Comparison of ENCODE assay signal across 8 mouse cellular contexts in genomic region chr5:23890734-23891133, GRCm38 (mm10). TPM values are rescaled to one million over a fixed set of nuclear protein-coding genes. Genes with fewer than 3 reads are reported as not detected.
DNase-seq lines count a peak whose midpoint lies in the region; ATAC-seq lines count a peak whose summit lies in the region.

No protein-coding gene starts in this region.

- no peaks in the 10 kb centered on the region for H3K9me3 ChIP-seq in forebrain, embryonic 10.5 days
- H3K9me3 ChIP-seq in forebrain, embryonic 13.5 days (replicated peaks), result no peaks in the 10 kb centered on the region
- no peaks in the 10 kb centered on the region for H3K9me3 ChIP-seq in heart, embryonic 10.5 days

- no peaks in the 10 kb centered on the region for H3K4me1 ChIP-seq in forebrain, embryonic 10.5 days
- no peaks in the 10 kb centered on the region for H3K4me1 ChIP-seq in forebrain, embryonic 13.5 days
- H3K4me1 ChIP-seq in heart, embryonic 10.5 days, result no peaks in the 10 kb centered on the region

- H3K4me3 ChIP-seq in forebrain, embryonic 10.5 days, result no peak overlapping the region
- H3K4me3 ChIP-seq in forebrain, embryonic 13.5 days, result no peak overlapping the region
- H3K4me3 ChIP-seq in heart, embryonic 10.5 days, result no peak overlapping the region

- no peak overlapping the region for H3K27ac ChIP-seq in forebrain, embryonic 10.5 days
- no peak overlapping the region for H3K27ac ChIP-seq in forebrain, embryonic 13.5 days
- no peak overlapping the region for H3K27ac ChIP-seq in heart, embryonic 10.5 days

- no peak overlapping the region for H3K4me2 ChIP-seq in forebrain, embryonic 13.5 days

- no peaks in the 10 kb centered on the region for H3K36me3 ChIP-seq in forebrain, embryonic 10.5 days (replicated peaks)
- no peaks in the 10 kb centered on the region for H3K36me3 ChIP-seq in forebrain, embryonic 13.5 days (ENCODE audit: poor library complexity, severe bottlenecking)
- no peaks in the 10 kb centered on the region for H3K36me3 ChIP-seq in heart, embryonic 10.5 days

- WGBS in forebrain, embryonic 10.5 days, result 46% methylated on average over 10 of the region's 10 CpGs
- WGBS in forebrain, embryonic 13.5 days, result 40% methylated on average over 10 of the region's 10 CpGs
- 36% methylated on average over 10 of the region's 10 CpGs for WGBS in heart, embryonic 10.5 days

- ATAC-seq in forebrain, embryonic 13.5 days, result no peak

- peak; percentile 27 for DNase-seq in forebrain, embryonic 10.5 days (ENCODE audit: extremely low spot score, low spot score)
- peak; percentile 90 for DNase-seq in adrenal gland, postnatal 14 days
- DNase-seq in embryo, embryonic 9.5 days (ENCODE audit: extremely low spot score), result peak; percentile 54
- DNase-seq in heart, embryonic 10.5 days (ENCODE audit: low spot score), result peak; percentile 79
- peak; percentile 60 to 86 for DNase-seq in layer of hippocampus, postnatal 25 days (ENCODE audit: extremely low spot score in 1 of 2, low spot score in 1 of 2)
- peak; percentile 93 for DNase-seq in lung, postnatal 36 days
- DNase-seq in spleen, postnatal 14 days (ENCODE audit: low spot score in 2 of 2), result peak; percentile 47 to 69

- H3K9ac ChIP-seq in forebrain, embryonic 13.5 days, result no peak overlapping the region

- H3K27me3 ChIP-seq in forebrain, embryonic 10.5 days (ENCODE audit: poor library complexity, severe bottlenecking), result no peaks in the 10 kb centered on the region
- no peaks in the 10 kb centered on the region for H3K27me3 ChIP-seq in forebrain, embryonic 13.5 days
- H3K27me3 ChIP-seq in heart, embryonic 10.5 days (ENCODE audit: insufficient read depth, poor library complexity, severe bottlenecking), result no peaks in the 10 kb centered on the region

RNA-seq across cellular contexts. Expression of gene Tomm7, which starts 46.8 kb away (rescaled TPM):
- polyA plus RNA-seq in forebrain, embryonic 10.5 days (2016; fragmentation: Nextera tagmentation; extraction: Ambion mirVana), result 143 and 147 TPM in 2 replicates
- 130 and 142 TPM in 2 replicates for polyA plus RNA-seq in forebrain, embryonic 13.5 days (2015; fragmentation: Nextera tagmentation; extraction: Ambion mirVana)
- total RNA-seq in adrenal gland, postnatal 14 days (2021), result 104 and 107 TPM in 2 replicates
- 97.3 and 108 TPM in 2 replicates for polyA plus RNA-seq in heart, embryonic 10.5 days (2016; fragmentation: Nextera tagmentation; extraction: Ambion mirVana)
- 10 to 100 TPM; 70.0 to 86.3 TPM for total RNA-seq in layer of hippocampus, postnatal 25 days (2021)

Comparison
In these comparisons a context has a peak if more than half of its experiments do, and no peak if none do; other contexts are left out.
1. DNase-seq: peak in every context shown above with its lines; median percentile 93 in lung, postnatal 36 days; 90 in adrenal gland, postnatal 14 days; 79 in heart, embryonic 10.5 days; 73 in layer of hippocampus, postnatal 25 days; 58 in spleen, postnatal 14 days; 54 in embryo, embryonic 9.5 days; 27 in forebrain, embryonic 10.5 days.